Mouse (Mus musculus) stomach, postnatal 0 days (tissue): Measurements from ENCODE around the gene Plekhn1.

ENCODE experiments used
- CTCF ChIP-seq: IDR thresholded peaks from 2 replicates; pipeline ENCODE4 v1.5.1; 2016; ENCODE audit warnings: antibody characterized with exemption, low read depth, mild to moderate bottlenecking, moderate library complexity
- EP300 ChIP-seq: optimal IDR thresholded peaks from 2 replicates; pipeline ENCODE3; 2016; ENCODE audit warnings: antibody characterized with exemption

DNA sequence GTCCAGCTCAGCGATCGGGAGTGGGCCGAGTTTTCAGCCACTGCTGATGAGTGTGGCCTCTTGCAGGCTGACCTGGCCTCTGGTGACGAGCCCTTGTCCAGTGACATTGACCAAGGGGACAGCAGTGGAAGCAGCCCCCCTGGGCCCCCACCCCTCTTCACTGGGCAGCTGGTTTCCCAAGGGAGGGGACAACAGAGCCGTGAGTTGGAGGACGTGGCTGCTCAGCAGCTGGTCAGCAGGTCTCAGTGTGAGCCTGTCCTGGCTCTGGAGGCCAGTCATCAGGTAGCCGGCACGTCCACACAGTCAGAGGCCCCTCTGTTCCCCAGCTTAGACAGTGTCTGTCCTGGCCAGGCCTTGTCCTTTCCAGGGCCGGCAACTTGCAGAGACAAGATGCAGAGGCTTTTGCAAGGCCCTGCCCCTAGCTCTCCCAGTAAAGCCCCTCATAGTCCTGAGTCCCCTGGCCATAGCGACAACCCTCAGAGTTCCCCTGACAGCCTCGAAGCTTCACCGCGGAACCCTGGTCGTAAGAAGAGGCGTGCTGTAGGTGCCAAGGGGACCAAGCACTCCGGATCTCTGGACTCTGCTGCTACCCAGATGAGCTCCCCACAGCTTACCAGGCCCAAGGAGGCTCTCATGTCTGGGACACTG is 17.5 kb downstream of the Plekhn1 start:
- TF ChIP-seq EP300 (no peak), CTCF (no peak)
